Mouse (Mus musculus) liver, postnatal 0 days (tissue): Measurements from ENCODE around the gene Zfp592.

Experiments
- CTCF ChIP-seq: sonication (generic); IDR thresholded peaks from 2 replicates; pipeline ENCODE4 v1.5.1; 2016; ENCODE audit warnings: antibody characterized with exemption, low read depth
- EP300 ChIP-seq: IDR thresholded peaks from 2 replicates; pipeline ENCODE4 v1.6.1; 2016; ENCODE audit warnings: antibody characterized with exemption, low read depth, mild to moderate bottlenecking

GRCm38 (mm10) chr7:80952140-80952539 is 41.3 kb upstream of the Zfp592 start:
- TF ChIP-seq EP300, result no peak
- no peak for TF ChIP-seq CTCF
